Mouse (Mus musculus): ENCODE measurements around the gene Unc5cl. TPM values are rescaled to one million over a fixed set of nuclear protein-coding genes. Genes with fewer than 3 reads are reported as not detected.
A peak's percentile ranks its signal among the peaks of the same experiment; 100 is the strongest.

Unc5cl gene
- polyA plus RNA-seq, 1 experiment: 0.58 TPM

GRCm38 (mm10) chr17:48547668-48548067 lies 93.0 kb downstream of the Unc5cl start:
- peak overlapping the region; percentile 36; the same call in 1 of the 2 replicates for H3K27ac ChIP-seq (ENCODE audit: insufficient read depth, low read depth, low read length)
- peaks cover 15% of the 10 kb centered on the region; the same call in 1 of the 2 replicates for H3K4me1 ChIP-seq (ENCODE audit: control insufficient read depth, insufficient read depth, low read length)
- DNase-seq: peak; percentile 93
- no peaks in the 10 kb centered on the region for H3K27me3 ChIP-seq (replicated peaks; ENCODE audit: control insufficient read depth, insufficient read depth, low read length)
- TF ChIP-seq POLR2A (IDR thresholded peaks at IDR 0.05; ENCODE audit: low read depth, low read length): no peak
- TF ChIP-seq CTCF (conservative IDR thresholded peaks at IDR 0.05; ENCODE audit: insufficient read depth, insufficient read length, low read depth, low read length): no peak
- H3K4me3 ChIP-seq (ENCODE audit: insufficient read depth, low read depth, low read length): no peak overlapping the region
- 63% methylated on average over 6 of the region's 6 CpGs for WGBS
- no peaks in the 10 kb centered on the region for H3K36me3 ChIP-seq (ENCODE audit: control insufficient read depth, insufficient read depth, low read length)

DNA sequence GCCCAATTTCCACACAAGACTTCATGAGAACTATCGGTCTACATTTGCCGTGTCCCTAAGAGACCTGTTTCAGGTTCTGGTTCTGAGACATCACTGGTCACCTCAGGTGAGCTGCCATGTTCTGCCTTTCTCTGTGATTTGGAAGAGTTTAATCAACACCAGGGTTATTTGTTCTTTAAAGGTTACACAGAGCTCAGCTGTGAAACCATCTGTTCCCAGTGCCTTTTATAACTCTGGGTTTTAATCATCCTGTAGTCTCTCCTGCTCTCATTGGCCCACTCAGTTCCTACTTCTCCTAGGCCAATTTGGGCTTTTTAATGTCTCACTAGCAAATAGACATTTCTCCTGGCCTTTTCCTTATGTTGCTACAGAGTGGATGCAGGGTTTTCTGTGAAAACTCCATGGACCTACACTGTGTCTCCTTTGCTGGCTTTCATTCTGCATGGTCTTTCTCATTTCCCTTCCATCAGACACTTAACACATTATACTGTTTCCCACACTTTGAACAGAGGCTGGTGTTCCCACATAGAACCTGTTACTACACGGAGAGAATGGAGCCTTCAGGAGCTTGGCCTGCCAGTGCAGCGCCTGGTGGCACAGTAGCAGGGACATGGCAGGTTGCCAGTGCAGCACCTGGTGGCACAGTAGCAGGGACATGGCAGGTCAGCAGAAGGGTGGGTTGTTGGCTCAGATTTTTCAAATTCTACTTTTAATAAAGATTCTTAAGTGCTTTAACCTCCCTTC lies 97.3 kb downstream of the Unc5cl start:
- H3K27me3 ChIP-seq (replicated peaks; ENCODE audit: control insufficient read depth, insufficient read depth, low read length): no peaks in the 10 kb centered on the region
- TF ChIP-seq CTCF (conservative IDR thresholded peaks at IDR 0.05; ENCODE audit: insufficient read depth, insufficient read length, low read depth, low read length) (no peak), POLR2A (IDR thresholded peaks at IDR 0.05; ENCODE audit: low read depth, low read length) (no peak)
- 76% methylated on average over 4 of the region's 4 CpGs for WGBS
- peaks cover 10% of the 10 kb centered on the region; the same call in 1 of the 2 replicates for H3K4me1 ChIP-seq (ENCODE audit: control insufficient read depth, insufficient read depth, low read length)
- no peak overlapping the region for H3K27ac ChIP-seq (ENCODE audit: insufficient read depth, low read depth, low read length)
- H3K4me3 ChIP-seq (ENCODE audit: insufficient read depth, low read depth, low read length): no peak overlapping the region
- peak; percentile 43 for DNase-seq
- H3K36me3 ChIP-seq (ENCODE audit: control insufficient read depth, insufficient read depth, low read length): no peaks in the 10 kb centered on the region

- DNase-seq: no peak
- Histone ChIP-seq H3K4me3 (ENCODE audit: insufficient read depth, low read depth, low read length) (no peak overlapping the region), H3K27ac (ENCODE audit: insufficient read depth, low read depth, low read length) (no peak overlapping the region), H3K27me3 (replicated peaks; ENCODE audit: control insufficient read depth, insufficient read depth, low read length) (no peaks in the 10 kb centered on the region), H3K4me1 (ENCODE audit: control insufficient read depth, insufficient read depth, low read length) (peaks cover 5% of the 10 kb centered on the region; the same call in 1 of the 2 replicates), H3K36me3 (ENCODE audit: control insufficient read depth, insufficient read depth, low read length) (no peaks in the 10 kb centered on the region)
- TF ChIP-seq POLR2A (IDR thresholded peaks at IDR 0.05; ENCODE audit: low read depth, low read length): no peak
- WGBS: 85% methylated on average over 3 of the region's 3 CpGs
Observed at GRCm38 (mm10) chr17:48552532-48552915, 97.8 kb downstream of the Unc5cl start.

DNA sequence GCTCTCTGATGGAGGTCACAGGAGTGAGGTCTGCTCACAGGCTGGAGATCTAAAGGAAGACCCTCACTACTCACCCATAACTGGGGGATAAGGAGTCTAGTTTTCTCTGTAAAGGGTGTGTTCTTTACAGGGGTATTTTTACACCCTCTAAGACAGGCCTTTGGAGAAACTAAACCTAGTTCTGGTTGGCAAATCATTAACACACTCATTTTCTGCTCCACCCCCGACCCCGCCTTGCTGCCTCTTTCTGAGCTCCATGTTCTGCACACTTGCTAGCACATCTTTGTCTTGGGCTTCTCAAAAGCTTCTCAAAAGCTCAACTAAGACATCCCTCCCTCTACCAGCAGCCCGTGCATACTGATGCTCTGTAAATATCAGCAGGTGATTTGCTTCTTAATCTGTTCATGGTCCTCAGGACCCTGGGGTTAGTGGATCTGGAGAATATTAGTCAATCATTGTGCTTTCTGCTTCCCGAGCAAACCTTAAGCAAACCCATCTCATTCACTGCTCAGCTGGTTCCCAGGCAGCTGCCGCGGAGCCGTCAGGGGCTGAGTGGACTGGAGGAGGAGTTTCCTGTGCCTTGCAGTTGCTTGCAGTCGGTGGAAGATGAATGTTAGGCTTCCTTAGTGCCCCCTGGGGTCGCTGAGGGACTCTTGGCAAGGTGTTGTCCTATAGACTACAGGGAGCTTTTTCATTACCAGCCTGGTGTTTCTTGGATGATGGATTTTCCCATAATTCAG lies 101.7 kb downstream of the Unc5cl start:
- TF ChIP-seq POLR2A (IDR thresholded peaks at IDR 0.05; ENCODE audit: low read depth, low read length) (no peak), CTCF (conservative IDR thresholded peaks at IDR 0.05; ENCODE audit: insufficient read depth, insufficient read length, low read depth, low read length) (no peak)
- H3K27me3 ChIP-seq (replicated peaks; ENCODE audit: control insufficient read depth, insufficient read depth, low read length): no peaks in the 10 kb centered on the region
- H3K4me1 ChIP-seq (ENCODE audit: control insufficient read depth, insufficient read depth, low read length): 0 out of 2 replicates have a peak, but pooled peaks cover 5% of the 10 kb centered on the region
- no peaks in the 10 kb centered on the region for H3K36me3 ChIP-seq (ENCODE audit: control insufficient read depth, insufficient read depth, low read length)
- H3K27ac ChIP-seq (ENCODE audit: insufficient read depth, low read depth, low read length): no peak overlapping the region
- WGBS: 16% methylated on average over 9 of the region's 9 CpGs
- no peak overlapping the region for H3K4me3 ChIP-seq (ENCODE audit: insufficient read depth, low read depth, low read length)
- peak; percentile 68 for DNase-seq

DNA sequence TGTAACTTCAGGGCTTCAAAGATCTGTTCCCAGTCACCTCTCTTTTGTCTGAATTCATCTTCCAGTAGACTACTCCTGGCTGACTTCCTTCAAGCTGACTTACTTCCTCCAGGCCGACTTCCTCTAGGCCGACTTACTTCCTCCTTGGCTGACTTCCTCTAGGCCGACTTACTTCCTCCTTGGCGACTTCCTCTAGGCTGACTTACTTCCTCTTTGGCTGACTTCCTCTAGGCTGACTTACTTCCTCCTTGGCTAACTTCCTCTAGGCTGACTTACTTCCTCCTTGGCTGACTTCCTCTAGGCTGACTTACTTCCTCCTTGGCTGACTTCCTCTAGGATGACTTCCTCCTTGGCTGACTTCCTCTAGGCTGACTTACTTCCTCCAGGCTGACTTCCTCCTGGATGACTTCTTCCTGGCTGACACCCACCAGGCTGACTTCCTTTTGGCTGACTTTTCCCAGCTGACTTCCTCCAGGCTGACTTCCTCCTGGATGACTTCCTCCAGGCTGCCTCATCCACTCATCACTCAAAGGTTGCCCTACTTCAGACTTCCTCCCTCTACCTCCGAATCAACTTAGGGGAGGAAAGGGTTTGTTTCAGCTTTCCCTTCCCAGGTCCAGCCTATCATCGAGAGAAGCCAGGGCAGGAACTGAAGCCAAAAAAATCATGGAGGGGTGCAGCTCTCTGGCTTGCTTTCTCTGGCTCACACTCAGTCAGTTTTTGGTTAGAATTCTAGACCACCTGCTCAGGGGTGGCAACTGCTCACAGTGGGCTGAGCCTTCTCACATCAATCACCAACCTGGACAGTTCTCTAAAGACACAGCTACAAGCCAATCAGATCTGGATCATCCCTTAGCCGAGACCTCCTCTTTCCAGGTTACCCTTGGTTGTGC lies 103.4 kb downstream of the Unc5cl start:
- no peak for DNase-seq
- Histone ChIP-seq H3K4me1 (ENCODE audit: control insufficient read depth, insufficient read depth, low read length) (0 out of 2 replicates have a peak, but pooled peaks cover 6% of the 10 kb centered on the region), H3K27ac (ENCODE audit: insufficient read depth, low read depth, low read length) (no peak overlapping the region), H3K36me3 (ENCODE audit: control insufficient read depth, insufficient read depth, low read length) (no peaks in the 10 kb centered on the region), H3K27me3 (replicated peaks; ENCODE audit: control insufficient read depth, insufficient read depth, low read length) (no peaks in the 10 kb centered on the region), H3K4me3 (ENCODE audit: insufficient read depth, low read depth, low read length) (no peak overlapping the region)
- WGBS: 81% methylated on average over 7 of the region's 7 CpGs
- TF ChIP-seq CTCF (conservative IDR thresholded peaks at IDR 0.05; ENCODE audit: insufficient read depth, insufficient read length, low read depth, low read length) (no peak), POLR2A (IDR thresholded peaks at IDR 0.05; ENCODE audit: low read depth, low read length) (no peak)

DNA sequence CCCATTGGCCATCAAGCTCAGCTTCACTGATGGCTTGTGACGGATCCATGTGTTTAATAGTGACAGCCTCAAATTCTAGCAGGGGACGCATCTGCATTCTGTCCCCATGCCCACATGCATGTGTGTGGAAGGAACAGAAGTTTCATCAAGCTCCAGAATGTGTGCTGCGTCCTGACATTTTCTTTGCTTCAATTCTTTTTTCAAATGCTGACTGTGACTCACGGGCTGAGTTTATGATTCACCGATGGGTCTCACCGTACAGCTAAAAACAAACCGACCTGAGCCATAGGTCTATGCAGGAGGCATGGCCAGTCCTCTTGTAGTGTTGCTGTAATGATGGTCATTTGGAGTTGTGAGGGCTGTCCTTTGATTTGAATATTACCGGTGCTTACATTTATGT lies 110.2 kb downstream of the Unc5cl start:
- H3K36me3 ChIP-seq (ENCODE audit: control insufficient read depth, insufficient read depth, low read length): no peaks in the 10 kb centered on the region
- TF ChIP-seq CTCF (conservative IDR thresholded peaks at IDR 0.05; ENCODE audit: insufficient read depth, insufficient read length, low read depth, low read length) (no peak), POLR2A (IDR thresholded peaks at IDR 0.05; ENCODE audit: low read depth, low read length) (no peak)
- no peak overlapping the region for H3K27ac ChIP-seq (ENCODE audit: insufficient read depth, low read depth, low read length)
- WGBS: 65% methylated on average over 8 of the region's 8 CpGs
- H3K4me3 ChIP-seq (ENCODE audit: insufficient read depth, low read depth, low read length): no peak overlapping the region
- DNase-seq: no peak
- H3K27me3 ChIP-seq (replicated peaks; ENCODE audit: control insufficient read depth, insufficient read depth, low read length): no peaks in the 10 kb centered on the region
- 0 out of 2 replicates have a peak, but pooled peaks cover 2% of the 10 kb centered on the region for H3K4me1 ChIP-seq (ENCODE audit: control insufficient read depth, insufficient read depth, low read length)

Data from kidney, adult 2 months (tissue).